Mouse (Mus musculus) skeletal muscle tissue, adult 2 months (tissue): ENCODE data around the gene Cobll1.

Experiments used
- DNase-seq: peaks from one replicate; pipeline ENCODE4 v3.0.0-alpha.2; 2012; ENCODE audit warnings: low read depth, low spot score

The Cobll1 gene

DNA sequence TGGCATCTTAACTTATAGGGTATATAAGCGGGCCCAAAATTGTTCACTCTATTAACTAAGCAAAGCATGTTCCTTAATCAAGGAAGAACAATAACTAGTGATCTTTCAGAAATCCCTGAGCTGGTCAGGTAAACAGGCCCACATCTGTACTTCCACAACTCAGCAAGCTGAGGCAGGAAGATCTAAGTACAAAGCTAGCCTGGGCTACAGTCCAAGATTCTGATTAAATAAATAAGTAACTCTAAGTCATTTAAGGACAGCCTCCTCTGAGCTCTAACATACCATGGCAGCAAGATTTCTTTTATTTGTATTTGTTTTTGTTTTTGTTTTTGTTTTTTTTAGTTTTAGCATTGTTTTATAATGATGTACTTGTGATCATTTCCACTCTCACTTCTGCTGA, 42.2 kb downstream of the Cobll1 start:
- DNase-seq: no peak

GRCm38 (mm10) chr2:65195233-65196010, 43.8 kb downstream of the Cobll1 start:
- no peak for DNase-seq

DNA sequence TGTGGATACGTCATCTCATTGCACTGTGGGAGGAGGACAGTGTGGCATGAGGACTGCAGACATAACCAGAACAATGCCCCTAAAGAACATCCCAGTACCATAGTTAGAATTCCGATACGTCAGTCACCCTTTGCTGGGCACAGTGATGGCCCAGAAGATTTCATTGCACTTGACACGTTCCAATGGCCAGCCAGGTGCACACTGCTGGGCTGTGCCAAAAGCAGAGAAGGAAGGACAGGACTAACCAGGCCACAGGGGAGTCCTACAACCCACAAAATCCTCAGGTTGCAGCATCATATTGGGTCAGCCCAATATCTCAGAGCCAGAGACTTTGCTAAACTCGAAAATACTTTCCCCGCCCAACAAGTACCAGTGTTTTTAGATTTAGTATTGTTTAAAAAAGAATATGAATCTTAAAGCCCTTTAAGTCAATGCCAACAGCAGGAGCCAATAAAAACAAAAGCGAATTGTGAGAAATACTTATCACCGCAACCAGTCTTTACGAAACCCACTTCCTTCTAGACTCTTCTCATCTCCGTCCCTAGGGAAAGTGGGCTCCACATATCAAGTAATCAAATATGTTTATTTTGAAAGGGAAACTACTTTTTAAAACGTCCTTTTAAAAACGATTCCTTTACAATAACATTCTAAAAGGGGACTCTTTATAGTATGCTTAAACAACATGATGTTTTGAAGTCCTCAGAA, 46.0 kb downstream of the Cobll1 start:
- no peak for DNase-seq

GRCm38 (mm10) chr2:65191398-65191797, 47.8 kb downstream of the Cobll1 start:
- DNase-seq: no peak

DNA sequence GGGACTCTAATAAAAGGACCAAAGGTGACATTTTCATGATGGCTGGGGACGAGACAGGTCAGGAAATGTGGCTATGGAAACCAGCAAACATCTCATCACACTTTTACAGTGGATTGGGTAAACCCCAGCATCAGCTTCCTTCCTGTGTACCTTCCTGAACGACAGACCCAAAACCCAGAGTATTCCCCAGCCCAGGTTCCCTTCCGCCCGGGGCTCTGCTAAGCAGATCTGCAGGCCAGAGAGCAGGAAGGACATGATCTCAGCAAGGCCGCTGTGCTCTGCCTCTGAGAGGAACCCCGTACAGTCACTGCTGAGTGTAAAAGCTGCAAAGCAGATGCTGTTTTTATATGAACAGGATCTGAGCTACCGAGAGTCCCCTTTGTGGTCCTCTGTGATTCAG, 49.9 kb downstream of the Cobll1 start:
- peak; percentile 32 for DNase-seq

DNA sequence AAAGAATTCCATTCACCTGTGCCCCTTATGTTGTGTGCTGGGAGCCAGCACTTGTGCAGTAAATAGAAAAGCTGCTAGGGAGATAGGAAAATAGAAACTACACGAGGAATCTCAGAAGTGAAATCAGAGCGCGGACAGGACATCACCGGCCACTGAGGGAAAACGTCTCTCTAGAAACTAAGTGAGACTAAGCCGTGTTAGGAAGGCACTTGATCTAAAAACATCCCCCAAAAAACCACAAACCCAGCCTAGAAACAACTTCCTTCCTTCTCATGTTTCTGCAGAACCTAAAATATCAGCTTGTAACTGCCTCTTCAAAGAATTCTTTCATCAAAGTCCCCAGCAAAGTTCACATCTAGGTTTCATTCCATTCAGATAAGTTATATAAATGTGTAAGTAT, 50.6 kb downstream of the Cobll1 start:
- peak; percentile 13 for DNase-seq

DNA sequence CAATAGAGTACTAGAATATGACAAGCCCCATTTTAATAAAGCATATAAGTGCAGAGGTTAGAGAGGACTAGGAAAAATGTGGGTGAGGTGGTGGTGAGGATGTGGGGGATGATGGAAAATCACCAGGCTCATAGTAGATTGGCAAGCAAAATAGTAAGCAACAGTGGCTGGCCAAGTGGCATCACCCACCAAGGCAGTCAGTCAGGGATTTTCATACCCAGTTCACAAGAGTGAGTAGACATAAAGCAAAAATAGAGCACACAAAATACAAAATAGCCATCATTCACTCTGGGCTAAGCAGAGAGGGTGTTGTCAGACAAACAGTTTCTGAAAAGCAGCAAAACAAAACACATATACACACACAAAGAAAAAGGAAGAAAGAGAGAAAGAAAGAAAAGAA, 51.6 kb downstream of the Cobll1 start:
- no peak for DNase-seq

GRCm38 (mm10) chr2:65187164-65187563, 52.0 kb downstream of the Cobll1 start:
- DNase-seq: no peak

DNA sequence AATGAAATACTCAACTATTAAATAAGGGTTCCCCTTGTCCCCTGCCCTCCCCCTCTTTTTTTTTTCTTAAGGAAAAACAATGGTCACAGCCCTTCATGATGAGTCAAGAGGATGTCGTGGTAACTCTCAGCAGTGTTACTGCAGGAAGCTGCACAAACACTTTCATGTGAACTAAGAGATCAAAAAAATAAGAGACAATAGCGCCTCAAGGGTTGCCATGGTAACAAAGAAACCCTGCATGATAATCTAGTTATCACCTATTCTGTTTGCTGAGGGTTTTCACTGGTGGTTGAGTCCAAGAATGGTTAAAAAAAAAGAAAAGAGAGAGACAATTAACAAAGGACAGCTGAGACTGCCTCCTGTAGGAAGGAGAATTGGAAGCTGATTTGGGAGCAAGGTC, 56.5 kb downstream of the Cobll1 start:
- no peak for DNase-seq

GRCm38 (mm10) chr2:65181736-65182135, 57.5 kb downstream of the Cobll1 start:
- DNase-seq: no peak

GRCm38 (mm10) chr2:65181066-65181716, 58.0 kb downstream of the Cobll1 start:
- no peak for DNase-seq

DNA sequence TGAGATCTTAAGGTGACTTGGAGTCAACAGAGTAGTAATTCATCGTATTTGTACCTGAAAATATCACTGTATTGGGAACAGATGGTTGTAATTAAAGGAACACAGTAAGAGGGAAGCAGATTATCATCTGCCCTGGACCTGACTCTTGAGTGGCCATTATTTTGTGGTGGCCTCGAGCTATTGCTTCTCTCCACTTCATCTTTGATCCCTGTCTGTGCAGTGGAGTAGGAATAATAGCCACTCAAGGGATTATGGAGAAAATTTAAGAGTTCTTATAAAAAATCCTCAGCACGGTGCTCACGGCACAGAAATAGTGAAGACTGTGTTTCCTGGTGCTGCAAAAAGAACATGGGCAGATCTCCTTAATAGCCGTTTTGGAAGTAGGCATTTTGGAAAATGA, 63.6 kb downstream of the Cobll1 start:
- DNase-seq: no peak

DNA sequence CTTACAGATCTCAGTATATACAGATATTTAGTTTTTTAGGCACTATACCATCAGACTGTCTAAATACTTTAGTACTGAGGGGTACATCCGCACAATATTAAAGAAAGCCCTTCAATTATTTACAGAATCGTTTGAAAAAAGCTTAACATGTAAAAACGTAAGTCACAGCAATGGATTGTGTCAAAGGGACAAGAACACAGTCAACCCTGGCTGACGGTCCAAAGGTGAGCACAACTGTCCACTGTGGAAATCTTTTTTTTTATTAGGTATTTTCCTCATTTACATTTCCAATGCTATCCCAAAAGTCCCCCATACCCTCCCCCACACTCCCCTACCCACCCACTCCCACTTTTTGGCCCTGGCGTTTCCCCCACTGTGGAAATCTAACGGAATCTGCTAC, 67.1 kb downstream of the Cobll1 start:
- no peak for DNase-seq

DNA sequence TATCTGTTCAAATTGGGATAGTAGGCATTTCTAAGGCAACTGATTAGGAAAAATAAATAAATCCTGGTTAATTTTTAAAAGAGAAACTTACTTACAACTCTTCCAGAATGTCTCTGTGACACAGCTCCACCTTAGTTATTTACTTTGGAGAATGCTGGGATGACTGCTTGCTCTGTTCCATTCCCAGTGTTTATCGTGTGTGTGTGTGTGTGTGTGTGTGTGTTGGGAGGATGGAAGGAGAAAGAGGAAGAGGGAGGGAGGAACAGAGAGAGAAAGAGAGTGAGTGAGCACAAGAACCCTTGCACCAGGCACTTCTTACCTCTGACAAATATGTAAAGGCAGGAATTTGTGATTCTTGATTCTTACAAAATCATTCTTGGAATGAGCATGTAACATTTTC, 67.7 kb downstream of the Cobll1 start:
- no peak for DNase-seq

DNA sequence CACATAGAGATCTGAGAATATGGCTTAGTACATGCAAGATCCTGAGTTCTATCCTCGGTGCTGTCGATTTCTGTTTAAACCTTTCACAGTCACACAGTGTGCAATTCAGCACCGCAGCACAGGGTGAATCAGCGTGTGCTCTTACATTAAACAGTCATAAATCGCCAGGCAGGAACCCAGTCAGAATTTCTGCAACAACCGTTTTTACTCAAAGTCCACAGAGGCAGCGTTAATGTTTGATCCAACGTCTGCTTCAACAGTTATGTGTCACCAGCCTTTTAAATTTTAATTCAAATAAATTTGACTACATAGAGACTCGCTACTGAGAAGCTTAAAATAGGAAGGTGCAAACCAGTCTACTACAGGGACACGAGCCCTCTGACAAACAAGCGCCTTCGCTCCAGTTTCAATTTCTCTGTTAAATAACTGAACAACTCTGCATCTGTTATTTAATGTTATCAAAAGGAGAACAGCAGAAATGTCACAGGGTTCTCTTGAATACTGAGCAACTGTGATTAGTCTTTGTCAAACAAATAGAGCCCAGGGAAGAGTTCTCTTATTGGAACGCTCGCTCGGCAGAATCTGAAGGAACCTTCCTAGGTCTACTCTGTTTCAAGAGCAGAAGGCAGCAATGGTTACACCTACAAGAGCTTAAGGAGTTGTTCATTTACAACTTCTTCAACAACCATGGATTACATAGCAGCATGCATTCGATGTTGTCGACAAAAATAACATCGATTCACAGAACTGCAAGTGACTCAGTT, 68.3 kb downstream of the Cobll1 start:
- no peak for DNase-seq

DNA sequence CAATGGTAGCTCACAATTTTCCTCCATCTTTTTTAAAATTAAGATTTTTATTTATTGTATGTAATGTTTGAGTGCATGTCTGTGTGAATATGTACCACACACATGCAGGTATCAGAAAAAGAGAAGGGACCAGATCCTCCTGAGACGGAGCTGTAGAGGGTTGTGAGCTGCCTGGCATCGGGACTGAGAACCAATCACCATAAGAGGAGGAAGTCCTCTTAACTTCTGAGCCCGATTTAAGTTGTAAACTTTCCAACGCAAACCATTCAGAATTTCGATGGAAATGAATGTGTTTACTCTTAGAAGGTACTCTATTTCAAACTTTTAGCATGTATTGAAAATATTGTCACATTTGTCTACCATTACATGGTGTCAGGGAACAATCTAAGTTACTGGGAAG, 68.9 kb downstream of the Cobll1 start:
- no peak for DNase-seq

DNA sequence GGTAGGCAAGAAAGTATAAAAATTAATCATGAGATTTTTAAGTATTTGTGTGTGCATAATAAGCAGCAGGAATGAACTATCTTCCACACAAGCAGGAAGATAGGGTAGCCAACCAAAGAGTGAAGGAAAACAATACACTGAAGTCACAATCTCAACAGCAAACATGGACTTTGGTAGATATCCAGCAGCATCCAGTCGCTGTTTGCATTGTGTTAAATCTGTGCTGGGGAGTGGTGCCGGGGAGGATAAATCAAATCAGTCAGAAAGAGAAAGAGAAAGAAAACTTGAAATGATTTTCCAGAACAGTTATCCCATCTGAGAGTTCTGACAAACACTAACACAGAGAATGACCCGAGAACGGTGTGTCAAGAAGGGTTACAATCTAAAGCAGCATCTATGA, 75.2 kb downstream of the Cobll1 start:
- no peak for DNase-seq

GRCm38 (mm10) chr2:65162625-65163024, 76.6 kb downstream of the Cobll1 start:
- DNase-seq: no peak

DNA sequence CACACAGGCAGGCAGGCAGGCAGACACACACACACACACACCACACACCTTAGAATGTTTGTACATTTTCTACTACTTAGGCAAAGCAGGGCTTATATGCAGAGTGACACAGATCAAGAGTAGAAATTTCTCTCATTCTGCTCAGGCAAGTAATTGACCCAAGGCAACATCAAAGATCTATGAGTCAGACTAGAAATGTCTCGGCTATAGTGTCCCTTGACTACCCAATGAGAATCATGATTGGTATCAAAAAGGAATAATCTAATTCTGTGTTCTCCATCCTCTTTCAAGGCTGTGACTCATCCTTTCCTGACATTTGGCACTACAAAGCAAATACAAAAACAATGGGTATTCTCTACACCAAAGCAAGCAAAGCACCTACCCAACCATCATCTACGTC, 77.5 kb downstream of the Cobll1 start:
- no peak for DNase-seq

- DNase-seq: no peak
These were observed 81.1 kb downstream of the Cobll1 start for GRCm38 (mm10) chr2:65157981-65158651.

DNA sequence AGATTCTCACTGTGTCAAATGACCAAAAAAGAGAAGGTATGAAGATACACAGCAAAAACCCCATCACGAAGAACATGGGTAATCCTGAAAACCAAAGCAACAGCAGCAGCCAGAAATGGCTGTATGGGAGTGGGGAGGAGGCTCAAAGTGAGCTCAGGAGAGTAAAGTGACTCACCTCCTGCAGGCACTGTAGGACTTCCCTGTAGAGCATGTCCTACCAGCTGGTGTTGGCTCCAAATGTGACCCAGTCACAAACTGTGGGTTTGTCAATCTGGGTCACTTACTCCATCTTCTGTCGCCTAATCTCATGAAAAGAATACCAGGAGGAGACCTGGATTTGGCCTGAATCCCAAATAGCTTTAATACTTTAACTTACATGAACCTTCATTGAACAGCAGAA, 81.9 kb downstream of the Cobll1 start:
- no peak for DNase-seq

DNA sequence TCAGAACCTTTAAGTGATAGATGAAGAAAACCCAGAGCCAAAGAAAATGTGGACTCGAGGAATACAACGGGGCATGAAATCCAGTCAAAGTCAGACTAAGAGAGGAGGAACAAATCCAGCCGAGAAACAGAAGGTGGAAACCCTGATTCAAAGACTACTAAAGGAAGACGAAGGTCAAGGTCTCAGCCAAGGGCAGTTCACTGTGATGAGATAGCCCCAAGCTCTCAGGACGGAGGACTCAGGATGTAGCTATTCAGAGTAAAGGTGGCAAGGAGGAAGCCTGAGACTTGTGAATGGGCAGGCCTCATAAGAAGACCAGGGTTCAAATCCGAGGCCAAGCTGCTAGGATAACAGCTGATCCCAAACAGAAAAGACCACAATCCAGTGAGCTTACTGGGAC, 90.3 kb downstream of the Cobll1 start:
- DNase-seq: no peak
